Mouse (Mus musculus): ENCODE data around the gene Scarb2.

Scarb2 gene

GRCm38 (mm10) chr5:92392542-92392941 is 114.1 kb downstream of the Scarb2 start:
- intact Hi-C loops (cut with DNase I): no loop called here

Small RNA genes lying within 50 kb of the gene (microRNA-seq; reads per million reads assigned to microRNA genes)
- 0 reads per million in 2 experiments for gene Mir6415
